Mouse (Mus musculus) adrenal gland, postnatal 25 days (tissue): ENCODE measurements around the gene Myb. TPM values are rescaled to one million over a fixed set of nuclear protein-coding genes. Genes with fewer than 3 reads are reported as not detected.

Source experiments
- DNase-seq: peaks from one replicate; pipeline ENCODE4 v3.0.0; 2021; ENCODE audit warnings: mixed read lengths
- total RNA-seq: library from RNA; stranded (reverse); gene quantifications from 2 replicates; pipeline ENCODE4 v1.2.3, GENCODE M21; 2021

The Myb gene
- total RNA-seq, 1 experiment from 2014 or later: 0.21 TPM

DNA sequence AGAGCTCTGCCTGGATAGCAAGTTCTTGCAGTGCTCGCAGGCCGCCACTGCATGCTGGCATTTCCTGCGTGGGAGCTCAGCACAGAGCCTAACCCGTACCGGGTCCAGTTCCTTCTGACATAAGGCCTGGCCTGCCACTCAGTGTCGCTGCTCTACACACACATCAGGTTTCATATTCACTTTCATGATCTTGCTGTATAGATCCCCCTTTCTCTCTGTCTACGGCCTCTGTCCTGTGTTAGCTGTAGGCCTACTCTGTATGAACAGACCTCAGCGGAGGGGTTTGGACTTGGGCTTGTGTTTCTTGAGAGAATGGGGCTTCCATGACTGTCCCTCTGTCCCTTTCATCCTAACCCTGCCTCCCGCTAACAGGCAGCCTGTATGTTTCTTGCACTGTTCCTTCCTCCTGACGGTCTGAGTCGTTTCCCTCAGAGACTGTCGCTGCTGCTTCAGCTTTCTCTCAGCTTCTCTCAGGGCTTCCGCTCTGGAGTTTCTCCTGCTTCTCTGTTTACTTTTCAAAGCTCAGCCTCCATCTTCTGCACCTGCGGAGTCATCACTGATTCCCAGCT is 83.5 kb downstream of the Myb start:
- no peak for DNase-seq

GRCm38 (mm10) chr10:21076731-21077130 is 84.1 kb downstream of the Myb start:
- no peak for DNase-seq

DNA sequence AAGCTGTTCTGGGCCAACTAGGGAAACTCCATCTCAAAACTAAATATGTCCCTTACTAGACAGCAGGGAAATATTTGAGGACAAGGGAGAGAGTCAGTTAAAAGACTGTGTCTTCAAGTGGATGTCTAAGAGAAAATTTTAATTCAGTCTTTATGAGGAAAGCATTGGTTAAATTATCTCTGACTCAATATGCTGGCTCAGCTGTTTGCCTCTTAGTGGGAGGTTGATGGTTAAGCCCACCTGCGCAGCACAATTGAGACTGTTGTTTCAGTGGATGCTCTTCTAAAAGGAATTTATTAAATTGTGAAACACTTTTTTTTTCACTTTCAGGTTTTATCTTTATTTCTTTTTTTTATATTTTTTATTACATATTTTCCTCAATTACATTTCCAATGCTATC is 84.6 kb downstream of the Myb start:
- no peak for DNase-seq

Other genes with a start within 250 kb of the Myb start
- gene Ahi1, start 208.4 kb downstream of the Myb start, total RNA-seq: 31.9 and 33.1 TPM in 2 replicates
- 72.4 and 74.7 TPM in 2 replicates for gene Hbs1l, start 135.0 kb upstream of the Myb start, total RNA-seq
- gene Aldh8a1, start 216.3 kb upstream of the Myb start, total RNA-seq: 0.12 and 0.67 TPM in 2 replicates